Mouse (Mus musculus) thymus, adult 2 months (tissue): ENCODE measurements at regions not wholly inside any gene's neighbourhood (a gene's known extent, or its start where the extent isn't known, plus 50 kb on each side); places are given as distances from the start of the nearest gene placed in this dataset.

ENCODE experiments used
- CTCF ChIP-seq: fragments of 200-500 bp; IDR thresholded peaks from 2 replicates; pipeline ENCODE4 v1.5.1; 2012; ENCODE audit warnings: mild to moderate bottlenecking, control low read depth, low read length, moderate library complexity, borderline replicate concordance; ENCODE audit not compliant: control insufficient read depth, poor library complexity, insufficient read depth; ENCODE audit errors: extremely low read depth
- POLR2A ChIP-seq: fragments of 200-500 bp; IDR thresholded peaks from 2 replicates; pipeline ENCODE4 v1.6.1; 2012; ENCODE audit warnings: mild to moderate bottlenecking, low read length, control low read depth, moderate library complexity; ENCODE audit not compliant: control insufficient read depth, poor library complexity, insufficient read depth; ENCODE audit errors: extremely low read depth

GRCm38 (mm10) chr2:28382051-28382802 lies 64.4 kb upstream of the Ppp1r26 start:
- TF ChIP-seq POLR2A = no peak
- no peak for TF ChIP-seq CTCF
